Mouse (Mus musculus): Measurements from ENCODE around the gene Col4a3.

GRCm38 (mm10) chr1:82687931-82688330, 101.2 kb downstream of the Col4a3 start:
- no peak for TF ChIP-seq CTCF (conservative IDR thresholded peaks at IDR 0.05 in 1 of 2, IDR thresholded peaks at IDR 0.05 in 1 of 2; ENCODE audit: low read depth in 2 of 2, low read length in 2 of 2)
- TF ChIP-seq MAX (IDR thresholded peaks at IDR 0.05; ENCODE audit: low read length), result no peak
- no peak for TF ChIP-seq IRF4 (IDR thresholded peaks at IDR 0.05; ENCODE audit: low read depth, low read length)
- TF ChIP-seq MYC (IDR thresholded peaks at IDR 0.05; ENCODE audit: low read depth, low read length), result no peak
- no peak for TF ChIP-seq POLR2A (IDR thresholded peaks at IDR 0.05; ENCODE audit: low read depth, low read length)
- TF ChIP-seq ELF1 (IDR thresholded peaks at IDR 0.05; ENCODE audit: low read depth, low read length), result no peak
- no peak for TF ChIP-seq MAFK (IDR thresholded peaks at IDR 0.05; ENCODE audit: insufficient replicate concordance, low read length)
- TF ChIP-seq JUND (conservative IDR thresholded peaks at IDR 0.05; ENCODE audit: low read depth, low read length), result no peak
- no peak for TF ChIP-seq EP300 (IDR thresholded peaks at IDR 0.05; ENCODE audit: low read length)
- TF ChIP-seq CHD2 (IDR thresholded peaks at IDR 0.05; ENCODE audit: low read length), result no peak
